Comparison of ENCODE assay signal across 8 mouse cellular contexts in genomic region chr9:57834629-57835417, GRCm38 (mm10). TPM values are rescaled to one million over a fixed set of nuclear protein-coding genes. Genes with fewer than 3 reads are reported as not detected.
DNase-seq lines count a peak whose midpoint lies in the region; ATAC-seq and TF ChIP-seq lines count a peak whose summit lies in the region.

No protein-coding gene starts in this region.

- DNase-seq in midbrain, embryonic 10.5 days (ENCODE audit: low spot score): no peak
- DNase-seq in midbrain, postnatal 0 days (ENCODE audit: low spot score): no peak
- DNase-seq in embryonic facial prominence, embryonic 14.5 days (ENCODE audit: low spot score): no peak
- DNase-seq in splenic B cell, adult 2 months (ENCODE audit: low read depth, low spot score): peak; percentile 55
- DNase-seq in spleen, adult 18-20 months: no peak
- no peak for DNase-seq in c-Kit-positive CD71-positive TER-119-positive erythroid progenitor cells, embryonic 14.5 days (ENCODE audit: low spot score)

- H3K36me3 ChIP-seq in midbrain, embryonic 10.5 days: peaks cover 27% of the 10 kb centered on the region
- H3K36me3 ChIP-seq in midbrain, postnatal 0 days (ENCODE audit: insufficient read depth, low read length): 0 out of 2 replicates have a peak, but pooled peaks cover 4% of the 10 kb centered on the region
- H3K36me3 ChIP-seq in embryonic facial prominence, embryonic 14.5 days (ENCODE audit: control insufficient read depth, insufficient read depth, low read length): no peaks in the 10 kb centered on the region
- peaks cover 8% of the 10 kb centered on the region; the same call in 1 of the 2 replicates for H3K36me3 ChIP-seq in limb, embryonic 12.5 days
- H3K36me3 ChIP-seq in splenic B cell, adult 2 months (ENCODE audit: control insufficient read depth, insufficient read depth, low read length, poor library complexity, severe bottlenecking): 0 out of 2 replicates have a peak, but pooled peaks cover 2% of the 10 kb centered on the region

- WGBS in midbrain, embryonic 10.5 days: 22% methylated on average over 11 of the region's 11 CpGs
- WGBS in midbrain, postnatal 0 days: 39% methylated on average over 11 of the region's 11 CpGs
- WGBS in embryonic facial prominence, embryonic 14.5 days: 20% methylated on average over 11 of the region's 11 CpGs
- 6% methylated on average over 11 of the region's 11 CpGs for WGBS in limb, embryonic 12.5 days

- no peak overlapping the region for H3K9ac ChIP-seq in midbrain, postnatal 0 days (replicated peaks; ENCODE audit: low read length, poor library complexity, severe bottlenecking)
- no peak overlapping the region for H3K9ac ChIP-seq in embryonic facial prominence, embryonic 14.5 days (ENCODE audit: low read depth, low read length)
- H3K9ac ChIP-seq in limb, embryonic 12.5 days (replicated peaks): no peak overlapping the region

- TF ChIP-seq CTCF in midbrain, postnatal 0 days (IDR thresholded peaks at IDR 0.05): no peak

- H3K4me2 ChIP-seq in midbrain, postnatal 0 days (ENCODE audit: low read depth, low read length, poor library complexity, severe bottlenecking): no peak overlapping the region
- H3K4me2 ChIP-seq in embryonic facial prominence, embryonic 14.5 days (ENCODE audit: low read depth, low read length): peak overlapping the region; percentile 87
- peak overlapping the region; percentile 81 for H3K4me2 ChIP-seq in limb, embryonic 12.5 days

- ATAC-seq in midbrain, postnatal 0 days (ENCODE audit: low FRiP score): no peak
- no peak for ATAC-seq in embryonic facial prominence, embryonic 14.5 days (ENCODE audit: low read depth)
- no peak for ATAC-seq in limb, embryonic 12.5 days (ENCODE audit: insufficient number of reproducible peaks, insufficient read depth, low FRiP score, low TSS enrichment, low read depth)
- no peak for ATAC-seq in inflammation-experienced regulatory T-cells, adult 6 months

- 0 out of 2 replicates have a peak, but pooled peaks cover 7% of the 10 kb centered on the region for H3K27me3 ChIP-seq in midbrain, embryonic 10.5 days (ENCODE audit: low read depth, poor library complexity, severe bottlenecking)
- H3K27me3 ChIP-seq in midbrain, postnatal 0 days (ENCODE audit: insufficient read depth, low read length): no peaks in the 10 kb centered on the region
- 0 out of 2 replicates have a peak, but pooled peaks cover 4% of the 10 kb centered on the region for H3K27me3 ChIP-seq in embryonic facial prominence, embryonic 14.5 days (replicated peaks; ENCODE audit: control insufficient read depth, insufficient read depth, low read length)
- peaks cover 3% of the 10 kb centered on the region; the same call in 1 of the 2 replicates for H3K27me3 ChIP-seq in limb, embryonic 12.5 days
- H3K27me3 ChIP-seq in splenic B cell, adult 2 months (ENCODE audit: control insufficient read depth, insufficient read depth, low read length, poor library complexity, severe bottlenecking): no peaks in the 10 kb centered on the region; the same call in 1 of the 2 replicates

- no peaks in the 10 kb centered on the region for H3K9me3 ChIP-seq in midbrain, embryonic 10.5 days (replicated peaks)
- H3K9me3 ChIP-seq in midbrain, postnatal 0 days (ENCODE audit: low read length): no peaks in the 10 kb centered on the region
- H3K9me3 ChIP-seq in embryonic facial prominence, embryonic 14.5 days (ENCODE audit: control insufficient read depth, low read length): no peaks in the 10 kb centered on the region
- no peaks in the 10 kb centered on the region for H3K9me3 ChIP-seq in limb, embryonic 12.5 days

- H3K4me1 ChIP-seq in midbrain, embryonic 10.5 days: peaks cover 62% of the 10 kb centered on the region
- H3K4me1 ChIP-seq in midbrain, postnatal 0 days (ENCODE audit: insufficient read depth, low read length): peaks cover 11% of the 10 kb centered on the region; the same call in 1 of the 2 replicates
- peaks cover 22% of the 10 kb centered on the region for H3K4me1 ChIP-seq in embryonic facial prominence, embryonic 14.5 days (ENCODE audit: control insufficient read depth, insufficient read depth, low read length)
- H3K4me1 ChIP-seq in limb, embryonic 12.5 days (replicated peaks): peaks cover 52% of the 10 kb centered on the region

- H3K4me3 ChIP-seq in midbrain, embryonic 10.5 days: peak overlapping the region; percentile 88
- H3K4me3 ChIP-seq in midbrain, postnatal 0 days (ENCODE audit: low read depth, low read length): no peak overlapping the region
- peak overlapping the region; percentile 80 for H3K4me3 ChIP-seq in embryonic facial prominence, embryonic 14.5 days (ENCODE audit: low read depth, low read length)
- H3K4me3 ChIP-seq in limb, embryonic 12.5 days (replicated peaks): peak overlapping the region; percentile 78

- H3K27ac ChIP-seq in midbrain, embryonic 10.5 days (replicated peaks): peak overlapping the region; percentile 38; the same call in 1 of the 2 replicates
- no peak overlapping the region for H3K27ac ChIP-seq in midbrain, postnatal 0 days (ENCODE audit: low read depth, low read length)
- H3K27ac ChIP-seq in embryonic facial prominence, embryonic 14.5 days (replicated peaks; ENCODE audit: low read depth, low read length): no peak overlapping the region
- no peak overlapping the region for H3K27ac ChIP-seq in limb, embryonic 12.5 days

RNA-seq across cellular contexts. Expression of gene Arid3b, which starts 1.8 kb away (rescaled TPM):
- polyA plus RNA-seq in midbrain, embryonic 10.5 days (2016; fragmentation: Nextera tagmentation; extraction: Ambion mirVana): 40.2 and 41.0 TPM in 2 replicates
- total RNA-seq in midbrain, postnatal 0 days (2014; rRNA removed): 4.9 and 5.3 TPM in 2 replicates
- polyA plus RNA-seq in midbrain, postnatal 0 days (2015; fragmentation: Nextera tagmentation; extraction: Ambion mirVana): 3.7 and 4.6 TPM in 2 replicates
- 3.8 and 4.1 TPM in 2 replicates for polyA plus RNA-seq in embryonic facial prominence, embryonic 14.5 days (2014; fragmentation: Nextera tagmentation; extraction: Ambion mirVana)
- 19.0 and 22.4 TPM in 2 replicates for polyA plus RNA-seq in limb, embryonic 12.5 days (2016; fragmentation: Nextera tagmentation; extraction: Ambion mirVana)
- polyA plus RNA-seq in inflammation-experienced regulatory T-cells, adult 6 months (2017; shearing (Covaris generic)): 10 to 100 TPM; 12.8 to 26.9 (median 20.9) TPM
